Mouse (Mus musculus) frontal cortex, postnatal 25 days (tissue): ENCODE data around the gene Cysrt1.

ENCODE experiments used
- DNase-seq, 2 experiments: peaks; one replicate each; pipeline ENCODE4 v3.0.0; 2022; ENCODE audit warnings: low spot score in 2 of 2

Cysrt1 gene

DNA sequence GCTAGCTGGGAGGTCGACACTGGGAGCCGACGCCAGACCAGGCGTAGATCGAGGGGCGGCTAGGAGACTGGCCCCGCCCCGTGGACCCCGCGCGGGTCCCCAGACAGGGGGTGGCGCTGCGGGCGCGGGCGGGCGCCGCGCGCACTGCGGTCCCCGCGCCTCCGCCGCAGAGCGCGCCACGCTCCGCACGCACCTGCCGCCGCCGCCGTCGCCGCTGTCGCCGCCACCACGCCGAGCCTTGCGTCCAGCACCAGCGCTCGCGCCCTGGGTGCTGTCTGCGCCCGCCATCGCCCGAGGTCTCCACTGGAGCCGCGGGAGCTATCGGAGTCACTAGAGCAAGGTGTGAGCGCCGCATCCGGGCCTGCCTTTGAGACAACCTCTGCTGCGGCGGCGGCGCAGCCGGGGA is at the start of gene Cysrt1, which contains the start of gene Rnf208:
Cysrt1 (minus strand) TSS at position 352 of the 406 bp plus-strand sequence.
Rnf208 (plus strand) TSS at position 155 of the 406 bp plus-strand sequence.
- peak in 1 of 2 experiments; percentile 36 for DNase-seq

DNA sequence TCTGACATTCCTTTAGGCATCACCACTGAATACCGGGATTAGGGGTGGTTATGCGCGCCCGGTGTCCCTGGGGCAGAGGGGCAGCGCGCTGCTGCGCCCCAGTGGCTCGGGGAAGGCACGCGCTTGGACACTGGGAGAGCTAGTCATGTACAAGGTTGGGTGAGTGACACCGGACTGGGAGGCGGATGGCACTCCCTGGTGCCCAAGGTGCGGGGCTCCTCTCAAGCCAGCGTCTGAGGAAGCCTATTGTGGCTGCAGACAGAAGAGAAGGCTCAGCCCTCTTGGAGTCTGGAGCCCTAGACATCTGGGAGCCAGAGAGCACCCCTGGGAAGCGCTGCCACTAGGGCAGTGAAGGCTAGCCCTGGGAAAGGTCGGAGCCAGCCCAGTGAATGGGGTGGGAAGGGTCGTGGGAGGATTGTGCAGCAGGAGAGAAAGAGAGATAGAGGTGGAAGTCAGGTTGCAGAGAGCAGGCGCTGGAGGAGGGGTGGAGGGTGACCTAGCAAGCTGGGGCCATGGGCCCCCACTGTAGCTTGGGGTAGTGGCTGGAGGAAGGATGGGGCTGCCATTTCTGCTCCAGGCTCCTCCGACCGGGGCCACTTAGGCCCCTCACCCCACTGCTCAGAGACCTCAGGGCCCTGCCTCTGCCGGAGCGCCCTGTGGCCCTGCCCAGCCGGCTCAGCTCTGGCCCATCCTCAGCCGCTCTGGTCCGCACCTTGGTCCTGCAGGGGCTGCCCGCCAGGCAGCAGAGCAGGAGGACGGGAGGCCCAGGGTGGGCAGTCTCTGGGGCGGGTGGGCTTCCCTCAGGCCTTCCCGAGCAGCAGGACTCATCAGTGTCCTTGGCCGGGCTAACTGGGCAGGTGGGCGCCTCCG is 49.2 kb upstream of the Cysrt1 start:
- no peak for DNase-seq

DNA sequence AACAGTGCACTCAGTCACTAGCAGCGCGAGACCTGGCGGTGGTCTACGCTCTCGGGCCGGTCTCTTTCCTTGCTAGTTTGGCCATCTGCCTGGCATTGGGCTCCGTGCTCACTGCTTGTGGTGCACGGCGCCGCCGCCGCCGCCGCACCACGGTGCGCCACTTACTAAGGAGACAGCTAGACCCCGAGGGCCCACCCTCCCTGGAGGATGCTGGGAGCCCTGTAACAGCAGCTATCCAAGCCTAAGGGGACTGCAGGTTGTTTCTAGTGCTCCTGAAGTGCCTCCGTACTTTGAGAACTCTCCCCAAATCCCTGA is 48.5 kb upstream of the Cysrt1 start:
- DNase-seq: no peak

DNA sequence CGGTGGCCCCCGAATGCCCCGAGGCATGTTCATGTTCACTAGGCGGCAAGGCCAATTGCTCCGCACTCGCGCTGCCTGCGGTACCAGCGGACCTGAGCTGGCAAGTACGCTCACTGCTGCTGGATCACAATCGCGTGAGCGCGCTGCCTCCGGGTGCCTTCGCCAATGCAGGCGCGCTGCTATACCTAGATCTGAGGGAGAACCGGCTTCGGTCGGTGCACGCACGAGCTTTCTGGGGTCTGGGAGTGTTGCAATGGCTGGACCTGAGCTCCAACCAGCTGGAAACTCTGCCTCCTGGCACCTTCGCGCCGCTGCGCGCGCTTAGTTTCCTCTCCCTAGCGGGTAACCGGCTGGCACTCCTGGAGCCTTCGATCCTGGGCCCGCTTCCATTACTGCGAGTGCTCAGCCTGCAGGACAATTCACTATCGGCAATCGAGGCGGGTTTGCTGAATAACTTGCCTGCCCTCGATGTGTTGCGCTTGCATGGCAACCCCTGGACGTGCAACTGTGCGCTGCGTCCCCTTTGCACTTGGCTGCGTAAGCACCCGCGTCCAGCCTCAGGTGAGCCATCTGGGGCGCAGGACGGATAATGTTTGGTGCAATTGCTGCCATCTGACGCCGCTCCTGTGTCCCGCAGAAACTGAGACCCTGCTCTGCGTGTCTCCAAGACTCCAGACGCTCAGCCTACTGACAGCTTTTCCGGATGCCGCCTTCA is 48.0 kb upstream of the Cysrt1 start:
- DNase-seq: no peak

DNA sequence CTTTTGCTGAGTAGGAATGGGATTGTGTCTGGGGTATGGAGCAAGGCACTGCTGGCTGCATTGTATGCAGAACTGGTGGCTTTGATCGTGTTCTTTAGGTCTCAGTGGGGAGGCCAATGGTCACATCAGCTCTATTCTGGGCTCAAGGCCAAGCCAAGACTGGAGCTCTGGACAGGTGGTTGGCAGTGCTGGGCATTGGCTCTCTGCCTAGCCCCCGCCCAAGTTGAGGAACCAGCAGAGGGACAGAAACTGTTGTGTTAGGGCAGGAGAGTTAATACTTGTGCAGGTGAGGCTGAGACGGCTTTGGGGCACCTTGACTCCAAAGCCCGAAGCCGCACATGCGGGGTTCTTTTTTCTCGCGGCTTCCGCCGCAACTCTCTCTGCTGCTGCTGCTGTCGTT is 47.4 kb upstream of the Cysrt1 start, which contains the start of gene Lrrc26:
Lrrc26 (plus strand) TSS at position 265 of the 400 bp plus-strand sequence.
- DNase-seq: no peak

DNA sequence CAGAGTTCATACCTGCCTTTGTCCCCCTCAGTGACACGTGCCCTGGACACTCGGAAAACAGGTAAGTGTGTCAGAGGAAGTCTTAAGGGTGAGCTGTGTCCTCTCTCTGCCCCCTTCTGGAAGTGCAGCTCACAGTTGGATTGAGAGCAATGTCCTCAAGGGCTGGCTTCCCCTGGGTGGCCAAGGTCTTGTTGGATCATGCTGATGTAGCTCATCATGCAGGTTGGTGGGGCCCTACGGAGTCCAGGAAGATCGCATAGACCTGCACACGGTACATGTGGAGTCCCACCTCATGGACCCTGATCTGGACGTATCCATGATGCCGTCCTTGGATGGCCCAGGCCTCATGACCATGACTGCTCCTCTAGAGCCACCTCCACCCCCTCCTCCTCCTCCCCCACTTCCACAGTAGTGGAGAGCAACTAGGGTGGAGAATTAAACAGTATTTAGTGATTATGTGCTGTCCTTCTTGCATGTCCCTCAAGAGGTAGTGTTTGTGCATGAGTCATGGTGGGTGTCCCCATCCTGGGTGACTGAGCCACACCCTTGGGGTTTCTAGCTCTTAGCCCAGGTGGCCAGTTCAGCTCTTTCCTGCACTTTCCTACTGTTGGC is 46.6 kb upstream of the Cysrt1 start:
- no peak for DNase-seq

DNA sequence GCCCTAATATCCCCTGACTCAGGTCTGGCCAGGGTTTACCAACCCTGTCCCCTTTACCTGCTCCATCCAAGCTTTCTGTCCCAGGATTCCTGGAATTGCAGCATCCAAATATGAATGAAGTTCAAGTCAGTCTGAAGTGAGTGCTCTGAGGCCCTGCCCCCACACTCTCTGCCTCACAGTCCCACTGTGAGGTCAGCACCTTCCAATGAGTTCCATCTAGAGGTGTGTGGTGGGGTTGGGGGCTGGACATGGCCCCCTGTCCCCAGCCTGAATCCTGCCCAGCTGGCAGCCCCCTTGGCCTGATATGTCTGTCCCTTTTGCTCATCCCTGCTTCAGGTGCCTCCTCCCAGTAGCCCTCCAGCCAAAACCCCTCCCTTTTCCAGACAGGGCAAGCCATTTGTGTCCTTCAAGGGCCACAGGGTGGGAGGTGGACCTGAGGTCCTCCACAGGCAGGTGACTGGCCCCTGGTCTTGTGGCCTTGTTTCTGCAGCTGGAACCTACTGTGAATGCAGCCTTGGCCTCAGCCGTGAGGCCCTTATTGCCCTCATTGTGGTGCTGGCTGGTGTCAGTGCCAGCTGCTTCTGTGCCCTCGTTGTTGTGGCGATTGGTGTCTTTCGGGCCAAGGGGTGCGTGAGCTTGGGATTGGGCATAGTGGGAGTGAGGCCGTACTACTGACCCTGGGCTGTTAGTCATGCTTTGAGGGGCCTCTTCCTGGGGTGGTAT is 45.8 kb upstream of the Cysrt1 start, which contains the start of gene Tmem210:
Tmem210 (plus strand) TSS at position 219 of the 723 bp plus-strand sequence.
- no peak for DNase-seq

DNA sequence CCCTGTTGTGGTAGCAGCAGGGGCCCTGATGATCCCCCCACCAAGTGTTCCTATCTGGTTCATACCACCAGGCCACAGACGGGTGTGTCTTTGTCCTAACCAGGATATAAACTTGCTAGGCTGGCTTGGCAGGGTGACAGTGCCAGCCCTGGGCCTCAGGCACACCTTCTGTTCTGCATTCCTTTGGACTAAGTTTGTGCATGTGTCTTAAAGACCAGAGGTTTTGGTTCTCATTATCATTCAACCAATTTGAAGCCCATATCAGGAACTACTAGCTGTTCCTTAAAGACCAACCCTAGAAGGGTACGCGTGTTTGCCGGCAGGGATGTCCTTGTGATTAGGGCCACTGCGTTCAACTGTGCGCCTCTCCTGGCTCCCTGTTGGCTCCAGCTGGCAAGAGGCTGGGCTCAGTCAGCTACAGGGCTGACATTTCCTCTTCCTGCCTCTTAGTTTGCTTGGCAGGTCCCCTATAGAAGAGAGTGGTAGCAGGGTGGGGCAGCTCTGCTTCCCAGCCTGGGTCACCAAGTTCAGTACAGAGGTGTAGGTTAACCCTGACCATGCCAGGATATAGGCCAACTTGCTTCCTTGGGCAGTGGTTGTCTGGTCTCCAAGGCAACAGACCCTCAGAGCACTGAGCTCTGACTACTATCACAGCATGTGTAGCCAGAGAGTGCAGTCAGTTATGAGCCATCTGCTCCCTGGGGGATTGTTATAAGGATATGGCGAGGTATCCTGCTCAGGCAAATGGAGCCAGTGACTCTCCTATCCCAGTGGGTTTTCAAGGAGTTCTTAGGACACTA is 44.8 kb upstream of the Cysrt1 start:
- DNase-seq: no peak

DNA sequence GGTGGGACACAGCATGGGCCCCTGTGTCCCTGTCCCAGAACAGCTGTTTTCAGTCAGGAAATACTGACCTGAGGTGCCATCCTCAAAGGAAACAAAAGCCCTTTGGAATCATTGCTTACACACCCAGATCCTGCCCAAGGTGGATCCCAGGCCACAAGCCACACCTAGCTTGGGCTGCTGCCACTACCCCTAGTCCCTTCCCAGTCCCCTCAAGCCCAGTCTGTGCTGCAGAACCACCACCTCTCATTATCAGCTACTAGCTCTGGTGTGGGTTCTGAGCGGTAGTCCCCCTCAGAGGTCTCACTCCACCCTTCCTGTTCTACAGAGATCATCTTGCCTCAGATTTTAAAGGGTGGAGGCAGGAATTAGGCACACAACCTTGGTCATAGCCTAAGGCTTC is 44.1 kb upstream of the Cysrt1 start:
- no peak for DNase-seq

DNA sequence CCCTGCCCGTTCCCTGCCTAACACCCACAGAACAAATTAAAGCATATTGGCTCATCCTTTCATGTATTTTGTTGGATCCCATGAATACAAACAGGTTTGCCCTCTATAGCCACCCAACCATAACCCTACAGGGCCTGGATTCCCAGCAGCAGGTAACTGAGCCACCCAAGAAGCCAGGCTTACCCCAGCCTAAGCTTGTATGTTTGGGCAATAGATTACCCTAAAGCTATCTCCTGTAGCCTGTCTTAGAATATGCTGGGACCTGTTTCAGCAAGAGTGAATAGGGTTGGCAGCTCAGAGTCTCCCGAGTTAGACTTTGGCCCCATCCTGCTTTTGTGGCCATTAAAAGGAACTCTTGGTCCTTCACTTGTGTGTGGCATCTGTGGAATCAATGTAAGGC is 43.3 kb upstream of the Cysrt1 start:
- DNase-seq: no peak

DNA sequence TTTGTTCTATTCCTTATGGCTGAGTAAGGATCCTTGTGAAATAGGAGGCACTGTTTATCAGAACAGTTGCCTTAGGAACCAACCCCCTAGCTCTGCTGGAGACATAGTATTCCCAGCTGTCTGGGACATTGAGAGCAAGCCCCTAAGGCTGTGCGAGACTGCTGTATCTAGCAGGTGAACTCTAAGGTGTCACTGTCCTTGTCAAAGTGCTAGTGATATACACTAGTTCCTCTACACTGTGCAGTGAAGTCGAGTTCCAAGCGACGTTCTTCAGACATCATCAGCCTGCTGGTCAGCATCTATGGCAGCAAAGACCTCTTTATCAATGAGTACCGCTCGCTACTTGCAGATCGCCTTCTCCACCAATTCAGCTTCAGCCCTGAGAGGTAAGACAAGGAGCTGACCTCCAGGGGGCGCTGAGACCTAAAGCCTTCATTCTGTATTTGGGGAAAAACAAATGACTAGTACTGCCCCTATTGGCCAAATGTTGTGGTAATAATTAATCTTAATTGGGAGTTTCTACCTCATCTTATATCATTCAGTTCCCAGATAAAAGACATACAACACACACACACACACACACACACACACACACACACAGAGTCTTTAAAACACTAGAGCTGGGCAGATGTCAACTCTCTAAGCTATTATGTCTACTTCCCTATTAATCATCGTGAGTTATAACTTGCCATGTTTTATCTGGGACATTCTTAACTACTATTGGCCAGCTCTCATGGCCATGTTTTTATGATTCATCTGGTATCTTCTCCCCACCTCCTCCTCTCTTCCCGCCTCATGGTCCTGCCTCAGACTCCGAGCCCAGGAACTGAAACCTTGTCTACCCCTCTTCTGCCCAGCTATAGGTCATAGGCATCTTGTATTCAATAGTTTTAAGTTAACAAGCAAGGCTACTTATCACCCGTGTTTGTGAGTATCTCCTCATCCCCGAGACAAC is 37.0 kb upstream of the Cysrt1 start:
- peak in 1 of 2 experiments; percentile 70 for DNase-seq

DNA sequence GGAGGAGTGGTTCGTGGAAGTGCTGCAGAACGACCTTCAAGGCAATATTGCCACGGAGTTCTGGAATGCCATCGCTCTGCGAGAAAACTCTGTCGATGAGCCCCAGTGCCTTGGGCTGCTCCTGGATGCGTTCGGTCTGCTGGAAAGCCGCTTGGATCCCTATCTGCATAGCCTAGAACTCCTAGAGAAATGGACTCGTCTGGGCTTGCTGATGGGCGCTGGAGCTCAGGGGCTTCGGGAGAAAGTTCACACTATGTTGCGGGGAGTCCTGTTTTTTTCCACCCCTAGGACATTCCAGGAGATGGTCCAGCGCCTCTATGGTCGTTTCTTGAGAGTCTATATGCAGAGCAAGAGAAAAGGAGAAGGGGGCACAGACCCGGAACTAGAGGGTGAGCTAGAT is 30.8 kb upstream of the Cysrt1 start:
- DNase-seq: no peak

DNA sequence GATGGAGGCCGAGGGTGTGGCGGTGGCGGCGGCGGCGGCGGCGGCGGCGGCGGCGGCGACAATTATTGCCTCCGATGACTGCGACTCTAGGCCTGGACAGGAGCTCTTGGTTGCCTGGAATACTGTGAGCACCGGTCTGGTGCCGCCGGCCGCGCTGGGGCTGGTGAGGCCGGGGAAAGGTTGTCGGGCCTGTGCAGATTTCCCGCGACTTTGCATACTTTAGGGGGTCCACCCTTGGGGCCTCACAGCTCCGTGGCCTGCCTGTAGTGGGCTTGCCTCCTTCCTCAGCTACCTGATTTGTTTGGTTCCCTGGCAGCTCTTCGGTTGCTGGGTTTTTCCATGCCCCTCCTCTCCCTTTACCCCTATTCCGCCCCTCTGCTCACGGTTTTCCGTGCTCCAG is 30.3 kb upstream of the Cysrt1 start:
- DNase-seq: no peak

DNA sequence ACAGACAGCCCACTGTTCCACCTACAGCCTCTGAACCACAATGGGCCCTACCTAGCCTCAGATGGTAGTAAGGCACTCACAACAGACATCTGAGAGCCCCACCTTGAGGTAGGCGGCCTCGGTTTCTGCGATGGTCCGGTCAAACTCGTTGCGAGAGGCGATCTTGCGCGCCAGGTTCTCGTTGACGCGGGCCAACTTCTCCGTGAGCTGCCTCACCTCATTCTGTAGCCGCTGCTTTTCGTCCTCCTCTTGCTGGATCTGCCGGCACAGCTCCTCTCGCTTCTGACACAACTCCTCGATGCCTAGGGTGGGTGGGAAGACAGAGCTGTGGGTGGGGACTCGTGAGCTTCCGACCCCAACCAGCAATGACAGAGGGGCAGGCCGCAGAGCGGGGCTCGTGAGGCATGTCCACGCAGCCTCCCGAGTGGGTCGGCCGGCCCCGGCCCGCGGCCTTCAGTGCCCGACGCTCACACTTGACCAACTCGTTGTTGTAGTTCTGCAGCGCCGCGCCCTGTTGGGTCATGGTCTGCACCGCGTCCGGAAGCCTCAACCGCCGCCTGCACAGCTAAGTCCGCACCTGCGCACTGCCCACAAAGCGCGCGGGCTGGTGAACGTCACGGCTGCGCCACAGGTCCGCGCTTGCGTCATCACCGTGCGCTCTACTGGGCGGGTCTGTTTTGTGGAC is 29.7 kb upstream of the Cysrt1 start, which contains the start of the genes Ssna1 and Anapc2:
Ssna1 (minus strand) TSS at position 612 of the 685 bp plus-strand sequence.
Anapc2 (plus strand) TSS at position 652 of the 685 bp plus-strand sequence.
- DNase-seq: peak; percentile 96 to 97

DNA sequence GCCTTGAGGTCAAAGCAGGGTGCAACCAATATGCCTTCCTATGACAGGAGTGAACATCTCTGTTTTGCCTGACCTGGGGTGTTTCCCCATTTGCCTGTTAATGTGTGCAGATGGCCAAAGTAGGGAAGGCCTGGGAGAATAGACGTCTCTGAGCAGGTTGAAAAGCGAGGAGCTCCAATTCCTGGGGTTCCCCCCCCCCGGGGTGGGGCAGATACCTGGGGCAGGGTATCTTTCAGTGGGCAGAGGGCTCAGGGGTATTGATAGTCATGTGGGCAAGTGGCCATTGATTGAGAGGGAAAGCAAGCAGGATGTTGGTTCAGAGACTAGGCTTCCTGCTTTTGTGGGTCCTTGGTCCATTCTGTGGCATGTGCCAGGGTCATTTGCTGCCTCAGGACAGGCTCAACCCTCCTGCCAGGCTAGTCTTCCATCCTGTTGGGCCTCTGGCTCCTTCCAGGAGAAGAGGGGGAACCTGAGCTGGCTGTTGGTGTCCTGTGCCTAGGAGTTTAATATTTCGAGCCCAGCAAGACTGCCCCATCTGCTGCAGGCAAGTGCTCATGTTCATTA is 25.6 kb upstream of the Cysrt1 start:
- DNase-seq: no peak

DNA sequence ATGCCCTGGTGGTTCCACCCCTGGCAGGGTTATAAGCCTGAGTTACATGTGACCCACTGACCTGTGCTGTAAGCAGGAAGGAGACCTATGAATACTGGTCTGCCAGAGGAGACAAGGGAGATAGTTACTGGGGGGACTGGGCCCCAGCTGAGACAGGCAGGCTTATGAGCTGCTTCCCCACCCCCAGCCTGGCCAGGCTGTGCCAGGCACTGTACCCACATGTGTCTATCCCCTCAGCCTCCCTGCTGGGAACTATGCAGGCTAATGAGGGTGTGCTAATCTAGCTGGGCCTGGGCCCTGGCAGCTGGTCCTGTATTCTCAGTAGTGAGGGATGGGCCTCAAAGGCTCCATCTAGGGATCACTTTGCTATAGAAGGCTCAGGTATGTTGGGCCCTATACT is 25.0 kb upstream of the Cysrt1 start:
- no peak for DNase-seq

DNA sequence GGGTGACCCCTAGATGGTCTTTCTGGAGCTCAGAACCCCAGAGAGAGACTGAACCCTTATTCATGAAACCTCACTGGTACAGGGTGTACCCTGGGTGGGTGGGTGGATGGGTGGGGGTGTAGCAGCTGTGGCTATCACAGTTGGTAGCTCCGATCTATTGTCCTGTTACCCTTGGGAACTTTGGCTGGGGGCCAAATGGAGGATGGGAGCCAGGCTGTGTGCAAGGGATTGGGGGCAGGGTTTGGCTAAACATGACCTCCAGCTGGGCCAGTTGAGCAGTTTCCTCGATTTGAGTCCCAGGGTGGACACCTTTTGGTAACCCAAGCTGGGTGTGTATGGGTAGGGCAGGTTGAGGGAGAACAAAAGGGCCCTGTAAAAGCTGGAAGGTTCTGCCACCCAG is 24.5 kb upstream of the Cysrt1 start:
- DNase-seq: no peak

DNA sequence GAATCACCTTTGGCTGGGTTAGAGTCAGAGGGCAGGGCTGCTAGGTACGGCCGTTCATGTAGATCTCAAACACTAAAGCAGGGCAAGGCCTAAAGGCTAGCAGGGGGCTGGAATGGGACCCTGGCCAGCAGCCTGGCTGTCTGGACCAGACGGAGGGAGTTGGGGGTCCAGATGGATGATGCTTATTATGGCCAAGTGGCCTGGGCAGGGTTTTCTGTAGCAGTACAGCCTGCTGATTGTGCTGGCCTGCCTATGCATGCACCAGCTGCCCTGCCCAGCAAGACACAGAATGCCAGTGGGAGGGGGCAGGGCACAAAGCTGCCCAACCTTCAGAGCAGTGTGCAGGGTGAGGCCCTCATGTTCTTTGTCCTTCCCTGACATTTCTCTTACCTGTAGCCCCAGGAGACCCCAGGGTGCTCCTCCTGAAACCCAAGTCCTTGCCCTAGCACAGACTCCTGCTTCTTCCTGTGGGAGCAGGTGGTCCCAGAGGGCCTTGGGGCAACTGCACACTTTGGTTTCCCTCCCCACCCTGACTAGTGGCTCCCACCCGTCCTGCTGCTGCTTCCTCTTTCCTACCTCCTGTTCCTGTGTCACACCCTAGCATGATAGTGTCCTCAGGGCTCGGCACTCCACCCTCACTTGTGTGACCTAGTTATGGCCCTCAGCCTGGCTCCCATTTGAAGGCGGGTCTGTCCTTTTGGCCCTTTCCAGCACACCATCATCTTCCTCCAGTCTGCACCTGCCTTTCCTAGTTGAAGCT is 23.8 kb upstream of the Cysrt1 start:
- DNase-seq: no peak
